11 mouse cellular contexts compared by ENCODE assay signal in the genomic region with DNA sequence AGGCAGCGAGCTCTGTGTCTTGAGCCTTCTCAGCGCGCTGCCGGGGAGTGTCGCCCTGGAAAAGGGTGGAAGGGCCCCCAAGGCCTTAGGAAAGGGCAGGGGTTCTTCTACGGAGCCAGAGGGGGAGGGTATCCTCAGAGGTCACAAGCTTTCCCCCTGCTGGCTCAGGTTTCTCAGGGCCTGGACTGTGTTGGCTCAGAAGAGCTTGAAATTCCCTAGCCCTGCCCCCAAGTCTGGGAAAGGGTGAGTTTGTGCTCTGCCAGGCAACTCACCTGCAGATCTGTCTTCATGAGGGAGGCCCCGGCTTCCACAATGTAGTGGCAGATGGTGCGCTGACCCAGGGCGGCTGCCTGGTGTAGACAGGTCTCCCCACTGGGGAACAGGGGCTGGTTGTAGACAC. TPM values are rescaled to one million over a fixed set of nuclear protein-coding genes. Genes with fewer than 3 reads are reported as not detected.
DNase-seq lines count a peak whose midpoint lies in the region; ATAC-seq and TF ChIP-seq lines count a peak whose summit lies in the region.
"Had no signal": no experiment of that assay in that cellular context is flagged by ENCODE, and none has a peak within 500 bp of the region (broad histone marks: within the 10 kb centered on the region; RNA-seq: fewer than 3 reads in every experiment).

No protein-coding gene starts in this region.

- 41% methylated on average over 9 of the region's 9 CpGs for WGBS in heart, embryonic 12.5 days
- WGBS in midbrain, embryonic 12.5 days = 20% methylated on average over 9 of the region's 9 CpGs
- 53% methylated on average over 9 of the region's 9 CpGs for WGBS in midbrain, postnatal 0 days
- 22% methylated on average over 9 of the region's 9 CpGs for WGBS in neural tube, embryonic 11.5 days

- H3K27me3 ChIP-seq in heart, embryonic 12.5 days (replicated peaks) = no peaks in the 10 kb centered on the region
- no peaks in the 10 kb centered on the region for H3K27me3 ChIP-seq in midbrain, embryonic 12.5 days
- H3K27me3 ChIP-seq in midbrain, postnatal 0 days (ENCODE audit: insufficient read depth, low read length) = 0 out of 2 replicates have a peak, but pooled peaks cover 3% of the 10 kb centered on the region
- H3K27me3 ChIP-seq in neural tube, embryonic 11.5 days (ENCODE audit: control insufficient read depth, insufficient read depth, low read length) = no peaks in the 10 kb centered on the region

- intact Hi-C loops in heart, postnatal 25 days (cut with DNase I) = no loop called here

- no peak for DNase-seq in heart, adult 18-20 months
- DNase-seq in midbrain, postnatal 0 days (ENCODE audit: low spot score) = no peak
- DNase-seq in embryo, embryonic 10 days (ENCODE audit: low spot score) = peak; percentile 80
- no peak for DNase-seq in neural tube, embryonic 11.5 days (ENCODE audit: low spot score)
- no peak for DNase-seq in B cell, adult 2 months
- DNase-seq in heart, postnatal 25 days (ENCODE audit: low spot score) = no peak
- DNase-seq: kidney, adult 9 months had no signal

- H3K4me3 ChIP-seq in heart, embryonic 12.5 days = no peak overlapping the region
- H3K4me3 ChIP-seq in midbrain, embryonic 12.5 days = no peak overlapping the region
- H3K4me3 ChIP-seq in midbrain, postnatal 0 days (ENCODE audit: low read depth, low read length) = no peak overlapping the region
- H3K4me3 ChIP-seq in neural tube, embryonic 11.5 days (ENCODE audit: low read depth, low read length) = no peak overlapping the region

- TF ChIP-seq CTCF in midbrain, postnatal 0 days (IDR thresholded peaks at IDR 0.05) = no peak

- H3K9ac ChIP-seq in heart, embryonic 12.5 days = peak overlapping the region; percentile 83; the same call in 1 of the 2 replicates
- peak overlapping the region; percentile 43; the same call in 1 of the 2 replicates for H3K9ac ChIP-seq in midbrain, embryonic 12.5 days (replicated peaks)
- no peak overlapping the region for H3K9ac ChIP-seq in midbrain, postnatal 0 days (replicated peaks; ENCODE audit: low read length, poor library complexity, severe bottlenecking)
- H3K9ac ChIP-seq in neural tube, embryonic 11.5 days (ENCODE audit: low read length) = peak overlapping the region; percentile 35; the same call in 1 of the 2 replicates

- H3K4me1 ChIP-seq in heart, embryonic 12.5 days (replicated peaks) = peaks cover 50% of the 10 kb centered on the region
- H3K4me1 ChIP-seq in midbrain, embryonic 12.5 days = peaks cover 40% of the 10 kb centered on the region
- H3K4me1 ChIP-seq in midbrain, postnatal 0 days (ENCODE audit: insufficient read depth, low read length) = no peaks in the 10 kb centered on the region; the same call in 1 of the 2 replicates
- H3K4me1 ChIP-seq in neural tube, embryonic 11.5 days (ENCODE audit: control insufficient read depth, insufficient read depth, low read length) = peaks cover 34% of the 10 kb centered on the region

- H3K27ac ChIP-seq in heart, embryonic 12.5 days (ENCODE audit: poor library complexity, severe bottlenecking) = peak overlapping the region; percentile 89; the same call in 1 of the 2 replicates
- H3K27ac ChIP-seq in midbrain, embryonic 12.5 days (replicated peaks) = peak overlapping the region; percentile 94
- no peak overlapping the region for H3K27ac ChIP-seq in midbrain, postnatal 0 days (ENCODE audit: low read depth, low read length)
- H3K27ac ChIP-seq in neural tube, embryonic 11.5 days (ENCODE audit: low read depth, low read length) = peak overlapping the region; percentile 91

- peaks cover 57% of the 10 kb centered on the region for H3K36me3 ChIP-seq in heart, embryonic 12.5 days
- peaks cover 39% of the 10 kb centered on the region for H3K36me3 ChIP-seq in midbrain, embryonic 12.5 days
- H3K36me3 ChIP-seq in midbrain, postnatal 0 days (ENCODE audit: insufficient read depth, low read length) = peaks cover 30% of the 10 kb centered on the region
- peaks cover 12% of the 10 kb centered on the region for H3K36me3 ChIP-seq in neural tube, embryonic 11.5 days (ENCODE audit: control insufficient read depth, insufficient read depth, low read length)

- no peaks in the 10 kb centered on the region for H3K9me3 ChIP-seq in heart, embryonic 12.5 days (replicated peaks)
- no peaks in the 10 kb centered on the region for H3K9me3 ChIP-seq in midbrain, embryonic 12.5 days
- no peaks in the 10 kb centered on the region for H3K9me3 ChIP-seq in midbrain, postnatal 0 days (ENCODE audit: low read length)
- H3K9me3 ChIP-seq in neural tube, embryonic 11.5 days (ENCODE audit: control insufficient read depth, low read length) = no peaks in the 10 kb centered on the region

- H3K4me2 ChIP-seq in heart, embryonic 12.5 days = peak overlapping the region; percentile 68; the same call in 1 of the 2 replicates
- peak overlapping the region; percentile 75; the same call in 1 of the 2 replicates for H3K4me2 ChIP-seq in midbrain, embryonic 12.5 days (replicated peaks)
- no peak overlapping the region for H3K4me2 ChIP-seq in midbrain, postnatal 0 days (ENCODE audit: low read depth, low read length, poor library complexity, severe bottlenecking)
- H3K4me2 ChIP-seq in neural tube, embryonic 11.5 days (ENCODE audit: low read depth) = no peak overlapping the region; the same call in 1 of the 2 replicates

- ATAC-seq in heart, embryonic 12.5 days (ENCODE audit: insufficient number of reproducible peaks, low FRiP score) = no peak
- no peak for ATAC-seq in midbrain, embryonic 12.5 days (ENCODE audit: low FRiP score, low read depth)
- no peak for ATAC-seq in midbrain, postnatal 0 days (ENCODE audit: low FRiP score)
- no peak for ATAC-seq in neural tube, embryonic 11.5 days (ENCODE audit: insufficient read depth, low FRiP score, low TSS enrichment)

RNA-seq across cellular contexts. Expression of a gene that starts 1.4 kb away (rescaled TPM):
- 724 and 730 TPM in 2 replicates for polyA plus RNA-seq in heart, embryonic 12.5 days (2016; fragmentation: Nextera tagmentation; extraction: Ambion mirVana)
- 1 to 10 TPM; 2.3 to 2.9 TPM for total RNA-seq in heart, adult 18-20 months (2021)
- 672 and 763 TPM in 2 replicates for polyA plus RNA-seq in midbrain, embryonic 12.5 days (2016; fragmentation: Nextera tagmentation; extraction: Ambion mirVana)
- total RNA-seq in midbrain, postnatal 0 days (2014; rRNA removed) = 39.0 and 40.8 TPM in 2 replicates
- polyA plus RNA-seq in midbrain, postnatal 0 days (2015; fragmentation: Nextera tagmentation; extraction: Ambion mirVana) = 71.0 and 71.4 TPM in 2 replicates
- polyA plus RNA-seq in neural tube, embryonic 11.5 days (2014; fragmentation: Nextera tagmentation; extraction: Ambion mirVana) = 1,127 and 1,214 TPM in 2 replicates
- total RNA-seq in heart, postnatal 25 days (2021) = 1 to 10 TPM; 4.4 TPM

RNA-seq across cellular contexts. Expression of a gene that starts 6.4 kb away (rescaled TPM):
- polyA plus RNA-seq in heart, embryonic 12.5 days (2016; fragmentation: Nextera tagmentation; extraction: Ambion mirVana) = 0.15 TPM in 1 of 2 replicates, not detected in the other
- not detected for total RNA-seq in heart, adult 18-20 months (2021)
- 0.31 and 0.56 TPM in 2 replicates for polyA plus RNA-seq in midbrain, embryonic 12.5 days (2016; fragmentation: Nextera tagmentation; extraction: Ambion mirVana)
- 1.8 and 4.0 TPM in 2 replicates for total RNA-seq in midbrain, postnatal 0 days (2014; rRNA removed)
- 0.25 and 0.34 TPM in 2 replicates for polyA plus RNA-seq in midbrain, postnatal 0 days (2015; fragmentation: Nextera tagmentation; extraction: Ambion mirVana)
- polyA plus RNA-seq in neural tube, embryonic 11.5 days (2014; fragmentation: Nextera tagmentation; extraction: Ambion mirVana) = 0.45 and 0.53 TPM in 2 replicates
- total RNA-seq in heart, postnatal 25 days (2021) = not detected
- total RNA-seq: neutrophil, adult 5-6 weeks had no signal

RNA-seq across cellular contexts. Expression of a gene that starts 12.0 kb away (rescaled TPM):
- 3.2 and 4.0 TPM in 2 replicates for polyA plus RNA-seq in heart, embryonic 12.5 days (2016; fragmentation: Nextera tagmentation; extraction: Ambion mirVana)
- total RNA-seq in heart, adult 18-20 months (2021) = not detected
- polyA plus RNA-seq in midbrain, embryonic 12.5 days (2016; fragmentation: Nextera tagmentation; extraction: Ambion mirVana) = 0.37 TPM in 2 replicates
- 0.11 TPM in 1 of 2 replicates, not detected in the other for total RNA-seq in midbrain, postnatal 0 days (2014; rRNA removed)
- 0.14 TPM in 1 of 2 replicates, not detected in the other for polyA plus RNA-seq in midbrain, postnatal 0 days (2015; fragmentation: Nextera tagmentation; extraction: Ambion mirVana)
- 0.37 and 0.58 TPM in 2 replicates for polyA plus RNA-seq in neural tube, embryonic 11.5 days (2014; fragmentation: Nextera tagmentation; extraction: Ambion mirVana)
- total RNA-seq in heart, postnatal 25 days (2021) = not detected
- polyA plus RNA-seq: brain, embryonic 14.5 days had no signal

RNA-seq across cellular contexts. Expression of a gene that starts 42.2 kb away (rescaled TPM):
- polyA plus RNA-seq in heart, embryonic 12.5 days (2016; fragmentation: Nextera tagmentation; extraction: Ambion mirVana) = 43.8 and 48.8 TPM in 2 replicates
- 10 to 100 TPM; 33.8 to 35.9 TPM for total RNA-seq in heart, adult 18-20 months (2021)
- 24.5 and 26.1 TPM in 2 replicates for polyA plus RNA-seq in midbrain, embryonic 12.5 days (2016; fragmentation: Nextera tagmentation; extraction: Ambion mirVana)
- total RNA-seq in midbrain, postnatal 0 days (2014; rRNA removed) = 99.8 and 144 TPM in 2 replicates
- 35.1 and 36.6 TPM in 2 replicates for polyA plus RNA-seq in midbrain, postnatal 0 days (2015; fragmentation: Nextera tagmentation; extraction: Ambion mirVana)
- 34.6 and 37.7 TPM in 2 replicates for polyA plus RNA-seq in neural tube, embryonic 11.5 days (2014; fragmentation: Nextera tagmentation; extraction: Ambion mirVana)
- 10 to 100 TPM; 37.7 to 46.9 TPM for total RNA-seq in heart, postnatal 25 days (2021)

Comparison
In these comparisons a context has a peak if more than half of its experiments do, and no peak if none do; other contexts are left out.
1. H3K4me2 ChIP-seq: peak in heart, embryonic 12.5 days (single experiment) and midbrain, embryonic 12.5 days (single experiment); none in midbrain, postnatal 0 days (single experiment) and neural tube, embryonic 11.5 days (single experiment).